Mouse (Mus musculus): ENCODE measurements around the gene Kif21a.

Kif21a gene

GRCm38 (mm10) chr15:90931451-90931850, 118.3 kb downstream of the Kif21a start:
- DNase-seq = no peak

DNA sequence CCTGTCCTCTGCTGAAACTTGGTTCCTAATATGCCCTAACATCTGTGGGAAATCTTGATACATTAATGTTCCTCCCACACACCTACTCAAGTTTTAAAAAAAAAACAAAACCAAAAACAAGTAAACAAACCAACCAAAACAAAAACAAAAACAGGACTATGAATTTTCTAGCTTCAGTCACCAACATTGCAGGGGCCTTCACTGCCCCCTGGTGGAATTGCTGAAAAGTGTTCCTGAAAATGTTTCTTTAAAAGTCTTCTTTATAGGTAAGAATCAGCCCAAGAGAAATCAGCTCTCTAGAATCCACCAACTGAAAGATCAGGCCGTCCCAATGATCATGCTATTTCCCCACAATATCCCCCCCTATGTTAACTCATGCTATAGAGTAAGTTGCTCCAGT, 120.7 kb downstream of the Kif21a start:
- no peak for DNase-seq

GRCm38 (mm10) chr15:90896480-90896879, 153.3 kb downstream of the Kif21a start:
- no peak for DNase-seq

GRCm38 (mm10) chr15:90887466-90887865, 162.3 kb downstream of the Kif21a start:
- DNase-seq = no peak
